8 mouse cellular contexts compared by ENCODE assay signal in genomic region chr2:127522006-127522441, GRCm38 (mm10). TPM values are rescaled to one million over a fixed set of nuclear protein-coding genes. Genes with fewer than 3 reads are reported as not detected.
DNase-seq lines count a peak whose midpoint lies in the region; ATAC-seq and TF ChIP-seq lines count a peak whose summit lies in the region.

Gene Kcnip3, minus strand, starts transcription at chr2:127522094.

- H3K27me3 ChIP-seq in hindbrain, embryonic 15.5 days: no peaks in the 10 kb centered on the region
- H3K27me3 ChIP-seq in limb, embryonic 14.5 days (ENCODE audit: control insufficient read depth, insufficient read depth, low read length): no peaks in the 10 kb centered on the region

- H3K4me1 ChIP-seq in hindbrain, embryonic 15.5 days (replicated peaks): peaks cover 62% of the 10 kb centered on the region
- peaks cover 15% of the 10 kb centered on the region; the same call in 1 of the 2 replicates for H3K4me1 ChIP-seq in limb, embryonic 14.5 days (ENCODE audit: control insufficient read depth, insufficient read depth, low read length)

- peak within 1 kb of the TSS; percentile 84 for H3K27ac ChIP-seq in hindbrain, embryonic 15.5 days (replicated peaks)
- no peak within 1 kb of the TSS for H3K27ac ChIP-seq in limb, embryonic 14.5 days (replicated peaks; ENCODE audit: low read depth, low read length)

- peak within 1 kb of the TSS; percentile 43 for H3K9ac ChIP-seq in hindbrain, embryonic 15.5 days
- 0 out of 2 replicates have a peak within 1 kb of the TSS, but pooled peaks have one; percentile 14 for H3K9ac ChIP-seq in limb, embryonic 14.5 days (ENCODE audit: low read depth, low read length, severe bottlenecking)

- peak; percentile 15 for DNase-seq in ovary, postnatal 36 days (ENCODE audit: low spot score)
- no peak for DNase-seq in ovary, postnatal 14 days (ENCODE audit: low spot score)
- peak; percentile 59 for DNase-seq in embryo, embryonic 9.5 days (ENCODE audit: extremely low spot score)
- DNase-seq in limb, embryonic 14.5 days (ENCODE audit: low spot score): no peak
- DNase-seq in retina, postnatal 1 day: peak; percentile 92
- no peak for DNase-seq in urinary bladder, postnatal 14 days (ENCODE audit: low spot score)
- no peak for DNase-seq in B cell, adult 2 months

- H3K9me3 ChIP-seq in hindbrain, embryonic 15.5 days: no peaks in the 10 kb centered on the region
- H3K9me3 ChIP-seq in limb, embryonic 14.5 days (ENCODE audit: control insufficient read depth, low read length): no peaks in the 10 kb centered on the region

- H3K4me2 ChIP-seq in hindbrain, embryonic 15.5 days: peak within 1 kb of the TSS; percentile 56
- H3K4me2 ChIP-seq in limb, embryonic 14.5 days (replicated peaks; ENCODE audit: low read depth, low read length, severe bottlenecking): peak within 1 kb of the TSS; percentile 44

- peak; percentile 85 for ATAC-seq in hindbrain, embryonic 15.5 days (ENCODE audit: low FRiP score, low read depth)
- no peak for ATAC-seq in limb, embryonic 14.5 days (ENCODE audit: low FRiP score, low read depth)

- no peak for TF ChIP-seq POLR2A in limb, embryonic 14.5 days (IDR thresholded peaks at IDR 0.05; ENCODE audit: borderline replicate concordance, extremely low read depth, insufficient read depth, insufficient read length)

- no peaks in the 10 kb centered on the region for H3K36me3 ChIP-seq in hindbrain, embryonic 15.5 days
- H3K36me3 ChIP-seq in limb, embryonic 14.5 days (ENCODE audit: control insufficient read depth, insufficient read depth, low read length): no peaks in the 10 kb centered on the region

- H3K4me3 ChIP-seq in hindbrain, embryonic 15.5 days: peak within 1 kb of the TSS; percentile 42
- H3K4me3 ChIP-seq in limb, embryonic 14.5 days (replicated peaks; ENCODE audit: low read length): peak within 1 kb of the TSS; percentile 20

- 3% methylated on average over 10 of the region's 10 CpGs for WGBS in hindbrain, embryonic 15.5 days
- WGBS in limb, embryonic 14.5 days: 5% methylated on average over 10 of the region's 10 CpGs

RNA-seq across cellular contexts. Expression of gene Kcnip3, which starts in this region (rescaled TPM):
- polyA plus RNA-seq in hindbrain, embryonic 15.5 days (2015; fragmentation: Nextera tagmentation; extraction: Ambion mirVana): 11.0 and 13.9 TPM in 2 replicates
- polyA plus RNA-seq in limb, embryonic 14.5 days (2012; rRNA removed): 4.2 and 4.3 TPM in 2 replicates
- polyA plus RNA-seq in limb, embryonic 14.5 days (2014; fragmentation: Nextera tagmentation; extraction: Ambion mirVana): 2.3 and 3.2 TPM in 2 replicates

Comparison
In these comparisons a context has a peak if more than half of its experiments do, and no peak if none do; other contexts are left out.
1. DNase-seq: peak in ovary, postnatal 36 days (single experiment), embryo, embryonic 9.5 days (single experiment) and retina, postnatal 1 day (single experiment); none in ovary, postnatal 14 days (single experiment), limb, embryonic 14.5 days (single experiment), urinary bladder, postnatal 14 days (single experiment) and B cell, adult 2 months (0 of 2).